Comparison of ENCODE assay signal across 15 mouse cellular contexts in the genomic region with DNA sequence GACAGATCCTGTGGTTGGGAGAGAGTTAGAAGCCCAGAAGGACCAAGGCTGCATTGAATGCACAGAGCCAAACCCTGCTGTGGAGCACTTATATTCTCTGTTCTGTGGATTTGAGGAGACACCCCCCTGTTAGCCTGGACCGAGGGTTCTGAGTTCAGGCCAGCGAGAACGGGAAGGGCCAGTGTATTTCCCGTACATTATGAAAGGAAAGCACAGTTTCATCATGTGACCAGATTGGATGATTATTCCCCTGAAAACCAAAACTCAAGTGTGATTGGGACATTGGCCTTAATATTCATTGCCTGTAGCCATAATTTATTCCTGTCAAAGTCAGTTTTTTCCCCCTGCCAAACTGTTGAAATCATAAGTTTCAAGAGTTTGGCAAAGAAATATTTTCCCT. TPM values are rescaled to one million over a fixed set of nuclear protein-coding genes. Genes with fewer than 3 reads are reported as not detected.
DNase-seq lines count a peak whose midpoint lies in the region.
"Had no signal": no experiment of that assay in that cellular context is flagged by ENCODE, and none has a peak within 500 bp of the region (broad histone marks: within the 10 kb centered on the region; RNA-seq: fewer than 3 reads in every experiment).

No protein-coding gene starts in this region.

- peak; percentile 29 for DNase-seq in adrenal gland, adult 2 months
- no peak for DNase-seq in adrenal gland, postnatal 25 days
- peak; percentile 30 for DNase-seq in heart, adult 8-10 months (ENCODE audit: low spot score)
- DNase-seq in heart, postnatal 36 days, result no peak
- no peak for DNase-seq in kidney, adult 8-10 months
- DNase-seq: adrenal gland, postnatal 10 days; B cell, adult 2 months; cerebellum, adult 11-12 months; cerebellum, adult 2 months; cerebellum, adult 9-10 months; cerebellum, postnatal 10 days; cerebellum, postnatal 25 days; forebrain, postnatal 0 days had no signal

- intact Hi-C loops in heart, postnatal 36 days (cut with DNase I), result no loop called here

RNA-seq across cellular contexts. Expression of gene Bmper, which starts 23.9 kb away (rescaled TPM):
- total RNA-seq in adrenal gland, adult 2 months (2021), result 1 to 10 TPM; 1.5 to 2.4 TPM
- 0.61 and 1.1 TPM in 2 replicates for polyA plus RNA-seq in adrenal gland, adult 2 months (2012; rRNA removed)
- 1.8 and 3.2 TPM in 2 replicates for total RNA-seq in adrenal gland, postnatal 25 days (2021)
- 1 to 10 TPM; 1.5 to 3.3 (median 2.5) TPM for total RNA-seq in heart, adult 8-10 months (2022)
- total RNA-seq in heart, postnatal 36 days (2021), result 1 to 10 TPM; 3.1 to 4.3 TPM
- polyA plus RNA-seq: CD4-positive, CD25-positive, alpha-beta regulatory T cell, adult 4 months; G1E had no signal

Comparison
In these comparisons a context has a peak if more than half of its experiments do, and no peak if none do; other contexts are left out.
1. DNase-seq: peak in adrenal gland, adult 2 months (single experiment) and heart, adult 8-10 months (single experiment); none in adrenal gland, postnatal 25 days (single experiment), heart, postnatal 36 days (0 of 2) and kidney, adult 8-10 months (0 of 2).